Mouse (Mus musculus): ENCODE results near the gene Cox14. TPM values are rescaled to one million over a fixed set of nuclear protein-coding genes. Genes with fewer than 3 reads are reported as not detected.
A peak's percentile ranks its signal among the peaks of the same experiment; 100 is the strongest.
"Not testable (repeated sequence)": the region's sequence is repeated elsewhere in the genome, so short reads cannot be mapped to it uniquely, and the experiment has no call there.

Gene Cox14
- polyA plus RNA-seq, 1 experiment from 2014 or later, result 164 TPM

- Histone ChIP-seq H3K9ac (replicated peaks; ENCODE audit: low read depth, low read length) (no peak overlapping the region), H3K27ac (ENCODE audit: low read length) (no peak overlapping the region), H3K27me3 (replicated peaks; ENCODE audit: control insufficient read depth, insufficient read depth, low read length) (no peaks in the 10 kb centered on the region), H3K4me2 (ENCODE audit: low read length) (no peak overlapping the region), H3K4me1 (replicated peaks; ENCODE audit: control insufficient read depth, insufficient read depth, low read length) (peaks cover 33% of the 10 kb centered on the region), H3K36me3 (ENCODE audit: control insufficient read depth, insufficient read depth) (no peaks in the 10 kb centered on the region; the same call in 1 of the 2 replicates), H3K9me3 (ENCODE audit: control insufficient read depth, low read length) (no peaks in the 10 kb centered on the region), H3K4me3 (replicated peaks; ENCODE audit: low read length) (no peak overlapping the region)
- no peak for ATAC-seq
- WGBS, result 82% methylated on average over 25 of the region's 25 CpGs
Measured at GRCm38 (mm10) chr15:99721921-99722743, 3.3 kb upstream of the Cox14 start.

- no peaks in the 10 kb centered on the region for H3K27me3 ChIP-seq (replicated peaks; ENCODE audit: control insufficient read depth, insufficient read depth, low read length)
- peaks cover 28% of the 10 kb centered on the region for H3K4me1 ChIP-seq (replicated peaks; ENCODE audit: control insufficient read depth, insufficient read depth, low read length)
- H3K9me3 ChIP-seq (ENCODE audit: control insufficient read depth, low read length), result no peaks in the 10 kb centered on the region
- WGBS, result 58% methylated on average over 10 of the region's 10 CpGs
- H3K36me3 ChIP-seq (ENCODE audit: control insufficient read depth, insufficient read depth), result no peaks in the 10 kb centered on the region; the same call in 1 of the 2 replicates
- H3K27ac ChIP-seq (ENCODE audit: low read length), result no peak overlapping the region; the same call in 1 of the 2 replicates
- no peak overlapping the region for H3K4me2 ChIP-seq (ENCODE audit: low read length)
- H3K4me3 ChIP-seq (replicated peaks; ENCODE audit: low read length), result no peak overlapping the region
- no peak overlapping the region for H3K9ac ChIP-seq (replicated peaks; ENCODE audit: low read depth, low read length)
- ATAC-seq, result no peak
Measured at GRCm38 (mm10) chr15:99723120-99723514, 2.3 kb upstream of the Cox14 start.

GRCm38 (mm10) chr15:99723515-99724291 is 1.7 kb upstream of the Cox14 start:
- WGBS, result 18% methylated on average over 11 of the region's 11 CpGs
- peaks cover 28% of the 10 kb centered on the region for H3K4me1 ChIP-seq (replicated peaks; ENCODE audit: control insufficient read depth, insufficient read depth, low read length)
- peaks cover 2% of the 10 kb centered on the region for H3K36me3 ChIP-seq (ENCODE audit: control insufficient read depth, insufficient read depth)

GRCm38 (mm10) chr15:99724292-99725021 is 961 bp upstream of the Cox14 start:
- peak; percentile 19 for ATAC-seq
- Histone ChIP-seq H3K4me2 (ENCODE audit: low read length) (peak overlapping the region; percentile 66), H3K27me3 (replicated peaks; ENCODE audit: control insufficient read depth, insufficient read depth, low read length) (no peaks in the 10 kb centered on the region), H3K9me3 (ENCODE audit: control insufficient read depth, low read length) (0 out of 2 replicates have a peak, but pooled peaks cover 3% of the 10 kb centered on the region), H3K4me3 (replicated peaks; ENCODE audit: low read length) (peak overlapping the region; percentile 77), H3K9ac (replicated peaks; ENCODE audit: low read depth, low read length) (peak overlapping the region; percentile 64), H3K36me3 (ENCODE audit: control insufficient read depth, insufficient read depth) (peaks cover 10% of the 10 kb centered on the region), H3K4me1 (replicated peaks; ENCODE audit: control insufficient read depth, insufficient read depth, low read length) (peaks cover 28% of the 10 kb centered on the region), H3K27ac (ENCODE audit: low read length) (peak overlapping the region; percentile 69)
- 10% methylated on average over 16 of the region's 16 CpGs for WGBS

More at GRCm38 (mm10) chr15:99723515-99724291, 1.7 kb upstream of the Cox14 start:
- H3K4me2 ChIP-seq (ENCODE audit: low read length), result peak overlapping the region; percentile 66; the same call in 1 of the 2 replicates
- no peak for ATAC-seq
- H3K27ac ChIP-seq (ENCODE audit: low read length), result peak overlapping the region; percentile 69
- no peaks in the 10 kb centered on the region for H3K27me3 ChIP-seq (replicated peaks; ENCODE audit: control insufficient read depth, insufficient read depth, low read length)
- peak overlapping the region; percentile 64; the same call in 1 of the 2 replicates for H3K9ac ChIP-seq (replicated peaks; ENCODE audit: low read depth, low read length)
- H3K9me3 ChIP-seq (ENCODE audit: control insufficient read depth, low read length), result no peaks in the 10 kb centered on the region
- no peak overlapping the region for H3K4me3 ChIP-seq (replicated peaks; ENCODE audit: low read length)

- no peak overlapping the region for H3K27ac ChIP-seq (ENCODE audit: low read length)
- peak overlapping the region; percentile 63 for H3K4me2 ChIP-seq (ENCODE audit: low read length)
- H3K4me1 ChIP-seq (replicated peaks; ENCODE audit: control insufficient read depth, insufficient read depth, low read length), result peaks cover 28% of the 10 kb centered on the region
- peak overlapping the region; percentile 77 for H3K4me3 ChIP-seq (replicated peaks; ENCODE audit: low read length)
- no peak for ATAC-seq
- H3K9ac ChIP-seq (replicated peaks; ENCODE audit: low read depth, low read length), result peak overlapping the region; percentile 87
- 0 out of 2 replicates have a peak, but pooled peaks cover 3% of the 10 kb centered on the region for H3K9me3 ChIP-seq (ENCODE audit: control insufficient read depth, low read length)
- H3K27me3 ChIP-seq (replicated peaks; ENCODE audit: control insufficient read depth, insufficient read depth, low read length), result no peaks in the 10 kb centered on the region
- WGBS, result 75% methylated on average over 2 of the region's 2 CpGs
- peaks cover 10% of the 10 kb centered on the region for H3K36me3 ChIP-seq (ENCODE audit: control insufficient read depth, insufficient read depth)
Measured at GRCm38 (mm10) chr15:99726549-99726948, 1.1 kb downstream of the Cox14 start.

GRCm38 (mm10) chr15:99727039-99727438 is 1.6 kb downstream of the Cox14 start:
- not testable (repeated sequence) for H3K27ac ChIP-seq (ENCODE audit: low read length); H3K36me3 ChIP-seq (ENCODE audit: control insufficient read depth, insufficient read depth); H3K4me3 ChIP-seq (replicated peaks; ENCODE audit: low read length); H3K9me3 ChIP-seq (ENCODE audit: control insufficient read depth, low read length); H3K9ac ChIP-seq (replicated peaks; ENCODE audit: low read depth, low read length); H3K4me2 ChIP-seq (ENCODE audit: low read length); H3K27me3 ChIP-seq (replicated peaks; ENCODE audit: control insufficient read depth, insufficient read depth, low read length); ATAC-seq
- H3K4me1 ChIP-seq (replicated peaks; ENCODE audit: control insufficient read depth, insufficient read depth, low read length), result peaks cover 28% of the 10 kb centered on the region
- 92% methylated on average over 4 of the region's 5 CpGs for WGBS

GRCm38 (mm10) chr15:99727525-99727924 is 2.1 kb downstream of the Cox14 start:
- Histone ChIP-seq H3K4me3 (replicated peaks; ENCODE audit: low read length) (no peak overlapping the region), H3K9me3 (ENCODE audit: control insufficient read depth, low read length) (0 out of 2 replicates have a peak, but pooled peaks cover 3% of the 10 kb centered on the region), H3K27ac (ENCODE audit: low read length) (no peak overlapping the region), H3K36me3 (ENCODE audit: control insufficient read depth, insufficient read depth) (peaks cover 10% of the 10 kb centered on the region), H3K4me2 (ENCODE audit: low read length) (no peak overlapping the region), H3K27me3 (replicated peaks; ENCODE audit: control insufficient read depth, insufficient read depth, low read length) (no peaks in the 10 kb centered on the region), H3K4me1 (replicated peaks; ENCODE audit: control insufficient read depth, insufficient read depth, low read length) (peaks cover 28% of the 10 kb centered on the region), H3K9ac (replicated peaks; ENCODE audit: low read depth, low read length) (no peak overlapping the region)
- no peak for ATAC-seq
- 95% methylated on average over 12 of the region's 12 CpGs for WGBS

GRCm38 (mm10) chr15:99728211-99728610 is 2.8 kb downstream of the Cox14 start:
- H3K4me3 ChIP-seq (replicated peaks; ENCODE audit: low read length), result no peak overlapping the region
- 98% methylated on average over 5 of the region's 5 CpGs for WGBS
- H3K27ac ChIP-seq (ENCODE audit: low read length), result no peak overlapping the region
- no peak for ATAC-seq
- H3K4me2 ChIP-seq (ENCODE audit: low read length), result no peak overlapping the region
- no peaks in the 10 kb centered on the region for H3K27me3 ChIP-seq (replicated peaks; ENCODE audit: control insufficient read depth, insufficient read depth, low read length)
- H3K9ac ChIP-seq (replicated peaks; ENCODE audit: low read depth, low read length), result no peak overlapping the region
- peaks cover 28% of the 10 kb centered on the region for H3K4me1 ChIP-seq (replicated peaks; ENCODE audit: control insufficient read depth, insufficient read depth, low read length)
- peaks cover 10% of the 10 kb centered on the region for H3K36me3 ChIP-seq (ENCODE audit: control insufficient read depth, insufficient read depth)
- 0 out of 2 replicates have a peak, but pooled peaks cover 3% of the 10 kb centered on the region for H3K9me3 ChIP-seq (ENCODE audit: control insufficient read depth, low read length)
